Mouse (Mus musculus): ENCODE data around the gene Nlrp3. TPM values are rescaled to one million over a fixed set of nuclear protein-coding genes. Genes with fewer than 3 reads are reported as not detected.
A peak's percentile ranks its signal among the peaks of the same experiment; 100 is the strongest.

Gene Nlrp3
- 0.08 and 0.14 TPM in 2 replicates for total RNA-seq (2014; rRNA removed)
- polyA plus RNA-seq (2015; fragmentation: Nextera tagmentation; extraction: Ambion mirVana): 0.10 and 0.30 TPM in 2 replicates

GRCm38 (mm10) chr11:59541324-59541723 lies at the start of gene Nlrp3:
Gene Nlrp3, plus strand, starts transcription at chr11:59541568.
- no peak within 1 kb of the TSS for H3K4me2 ChIP-seq (ENCODE audit: low read depth)
- H3K9me3 ChIP-seq (ENCODE audit: low read length): no peaks in the 10 kb centered on the region
- no peaks in the 10 kb centered on the region for H3K36me3 ChIP-seq (ENCODE audit: insufficient read depth)
- ATAC-seq (no peak), DNase-seq (no peak)
- H3K27ac ChIP-seq (ENCODE audit: low read depth, low read length): no peak within 1 kb of the TSS
- H3K9ac ChIP-seq: no peak within 1 kb of the TSS
- no peak for TF ChIP-seq CTCF (IDR thresholded peaks at IDR 0.05; ENCODE audit: low read depth)
- H3K4me3 ChIP-seq (ENCODE audit: low read depth, low read length): no peak within 1 kb of the TSS
- 41% methylated on average over 3 of the region's 3 CpGs for WGBS
- H3K27me3 ChIP-seq (ENCODE audit: insufficient read depth, low read length): no peaks in the 10 kb centered on the region
- H3K4me1 ChIP-seq (ENCODE audit: insufficient read depth): no peaks in the 10 kb centered on the region

- ATAC-seq: no peak
- no peak for TF ChIP-seq CTCF (IDR thresholded peaks at IDR 0.05; ENCODE audit: low read depth)
- Histone ChIP-seq H3K9me3 (ENCODE audit: low read length) (no peaks in the 10 kb centered on the region), H3K27ac (ENCODE audit: low read depth, low read length) (no peak overlapping the region), H3K9ac (no peak overlapping the region), H3K36me3 (ENCODE audit: insufficient read depth) (peaks cover 88% of the 10 kb centered on the region), H3K4me1 (ENCODE audit: insufficient read depth) (no peaks in the 10 kb centered on the region), H3K27me3 (ENCODE audit: insufficient read depth, low read length) (no peaks in the 10 kb centered on the region), H3K4me2 (ENCODE audit: low read depth) (no peak overlapping the region), H3K4me3 (ENCODE audit: low read depth, low read length) (no peak overlapping the region)
- no peak for DNase-seq
- WGBS: 86% methylated on average over 6 of the region's 6 CpGs
Observed at GRCm38 (mm10) chr11:59496672-59497310, 44.6 kb upstream of the Nlrp3 start.

- TF ChIP-seq CTCF (IDR thresholded peaks at IDR 0.05; ENCODE audit: low read depth): no peak
- WGBS: 94% methylated on average over 7 of the region's 7 CpGs
- peaks cover 88% of the 10 kb centered on the region for H3K36me3 ChIP-seq (ENCODE audit: insufficient read depth)
- no peaks in the 10 kb centered on the region for H3K9me3 ChIP-seq (ENCODE audit: low read length)
- DNase-seq (no peak), ATAC-seq (no peak)
- no peak overlapping the region for H3K9ac ChIP-seq
- no peak overlapping the region for H3K4me2 ChIP-seq (ENCODE audit: low read depth)
- H3K27me3 ChIP-seq (ENCODE audit: insufficient read depth, low read length): no peaks in the 10 kb centered on the region
- no peaks in the 10 kb centered on the region for H3K4me1 ChIP-seq (ENCODE audit: insufficient read depth)
- no peak overlapping the region for H3K27ac ChIP-seq (ENCODE audit: low read depth, low read length)
- H3K4me3 ChIP-seq (ENCODE audit: low read depth, low read length): no peak overlapping the region
Observed at GRCm38 (mm10) chr11:59497747-59498146, 43.6 kb upstream of the Nlrp3 start.

- ATAC-seq (no peak), DNase-seq (no peak)
- H3K4me2 ChIP-seq (ENCODE audit: low read depth): no peak overlapping the region
- no peaks in the 10 kb centered on the region for H3K9me3 ChIP-seq (ENCODE audit: low read length)
- H3K27ac ChIP-seq (ENCODE audit: low read depth, low read length): no peak overlapping the region
- 92% methylated on average over 5 of the region's 5 CpGs for WGBS
- no peak for TF ChIP-seq CTCF (IDR thresholded peaks at IDR 0.05; ENCODE audit: low read depth)
- H3K9ac ChIP-seq: no peak overlapping the region
- no peaks in the 10 kb centered on the region for H3K27me3 ChIP-seq (ENCODE audit: insufficient read depth, low read length)
- peaks cover 7% of the 10 kb centered on the region; the same call in 1 of the 2 replicates for H3K4me1 ChIP-seq (ENCODE audit: insufficient read depth)
- no peak overlapping the region for H3K4me3 ChIP-seq (ENCODE audit: low read depth, low read length)
- H3K36me3 ChIP-seq (ENCODE audit: insufficient read depth): peaks cover 63% of the 10 kb centered on the region
Observed at GRCm38 (mm10) chr11:59501978-59502700, 39.2 kb upstream of the Nlrp3 start.

- ATAC-seq: peak; percentile 67
- Histone ChIP-seq H3K36me3 (ENCODE audit: insufficient read depth) (peaks cover 43% of the 10 kb centered on the region), H3K27me3 (ENCODE audit: insufficient read depth, low read length) (no peaks in the 10 kb centered on the region), H3K9me3 (ENCODE audit: low read length) (no peaks in the 10 kb centered on the region), H3K4me1 (ENCODE audit: insufficient read depth) (peaks cover 10% of the 10 kb centered on the region), H3K9ac (peak overlapping the region; percentile 96), H3K27ac (ENCODE audit: low read depth, low read length) (peak overlapping the region; percentile 91), H3K4me3 (ENCODE audit: low read depth, low read length) (peak overlapping the region; percentile 85), H3K4me2 (ENCODE audit: low read depth) (peak overlapping the region; percentile 91)
- TF ChIP-seq CTCF (IDR thresholded peaks at IDR 0.05; ENCODE audit: low read depth): no peak
- peak; percentile 79 for DNase-seq
- under 1% methylated on average over 20 of the region's 21 CpGs for whole genome bisulfite sequencing
Observed at GRCm38 (mm10) chr11:59505351-59505838, 36.0 kb upstream of the Nlrp3 start.

- ATAC-seq: peak; percentile 89
- DNase-seq: peak; percentile 88
- peak overlapping the region; percentile 85 for H3K4me3 ChIP-seq (ENCODE audit: low read depth, low read length)
- peaks cover 36% of the 10 kb centered on the region for H3K36me3 ChIP-seq (ENCODE audit: insufficient read depth)
- no peak for TF ChIP-seq CTCF (IDR thresholded peaks at IDR 0.05; ENCODE audit: low read depth)
- WGBS: 1% methylated on average over 68 of the region's 71 CpGs
- H3K27ac ChIP-seq (ENCODE audit: low read depth, low read length): peak overlapping the region; percentile 91
- no peaks in the 10 kb centered on the region for H3K9me3 ChIP-seq (ENCODE audit: low read length)
- H3K4me1 ChIP-seq (ENCODE audit: insufficient read depth): peaks cover 10% of the 10 kb centered on the region
- H3K9ac ChIP-seq: peak overlapping the region; percentile 96
- H3K27me3 ChIP-seq (ENCODE audit: insufficient read depth, low read length): no peaks in the 10 kb centered on the region
- peak overlapping the region; percentile 91 for H3K4me2 ChIP-seq (ENCODE audit: low read depth)
Observed at GRCm38 (mm10) chr11:59505839-59506712, 35.3 kb upstream of the Nlrp3 start.
